Mouse (Mus musculus): ENCODE data around the gene Srrt. TPM values are rescaled to one million over a fixed set of nuclear protein-coding genes. Genes with fewer than 3 reads are reported as not detected.

Srrt gene
- polyA plus RNA-seq, 1 experiment from 2014 or later, result 68.0 TPM

GRCm38 (mm10) chr5:137313466-137314192, 6.2 kb upstream of the Srrt start:
- H3K4me1 ChIP-seq (replicated peaks), result peaks cover 54% of the 10 kb centered on the region
- peak overlapping the region; percentile 76 for H3K4me2 ChIP-seq
- H3K36me3 ChIP-seq (replicated peaks), result peaks cover 14% of the 10 kb centered on the region
- peak; percentile 25 for ATAC-seq (ENCODE audit: insufficient read depth)
- peak overlapping the region; percentile 54; the same call in 1 of the 2 replicates for H3K27ac ChIP-seq (replicated peaks)
- no peaks in the 10 kb centered on the region for H3K9me3 ChIP-seq (replicated peaks)
- H3K4me3 ChIP-seq (replicated peaks), result peak overlapping the region; percentile 56
- 6% methylated on average over 22 of the region's 22 CpGs for WGBS (ENCODE audit: insufficient replicate concordance)
- H3K27me3 ChIP-seq, result 0 out of 2 replicates have a peak, but pooled peaks cover 4% of the 10 kb centered on the region
- H3K9ac ChIP-seq, result peak overlapping the region; percentile 60

- WGBS (ENCODE audit: insufficient replicate concordance), result 85% methylated on average over 4 of the region's 4 CpGs
- Histone ChIP-seq H3K27ac (replicated peaks) (peak overlapping the region; percentile 92), H3K4me1 (replicated peaks) (peaks cover 56% of the 10 kb centered on the region), H3K4me2 (peak overlapping the region; percentile 73), H3K4me3 (replicated peaks) (peak overlapping the region; percentile 98), H3K36me3 (replicated peaks) (peaks cover 41% of the 10 kb centered on the region), H3K27me3 (no peaks in the 10 kb centered on the region), H3K9me3 (replicated peaks) (no peaks in the 10 kb centered on the region), H3K9ac (peak overlapping the region; percentile 98)
- no peak for ATAC-seq (ENCODE audit: insufficient read depth)
Measured at GRCm38 (mm10) chr5:137308356-137308755, 882 bp upstream of the Srrt start.

- Histone ChIP-seq H3K9me3 (replicated peaks) (no peaks in the 10 kb centered on the region), H3K27ac (replicated peaks) (peak overlapping the region; percentile 92), H3K4me3 (replicated peaks) (peak overlapping the region; percentile 98), H3K4me2 (peak overlapping the region; percentile 73), H3K9ac (peak overlapping the region; percentile 98), H3K4me1 (replicated peaks) (peaks cover 38% of the 10 kb centered on the region), H3K27me3 (no peaks in the 10 kb centered on the region), H3K36me3 (replicated peaks) (peaks cover 59% of the 10 kb centered on the region)
- 7% methylated on average over 12 of the region's 12 CpGs for WGBS (ENCODE audit: insufficient replicate concordance)
- ATAC-seq (ENCODE audit: insufficient read depth), result no peak
Measured at GRCm38 (mm10) chr5:137306439-137307005, 952 bp downstream of the Srrt start.

- Histone ChIP-seq H3K9me3 (replicated peaks) (no peaks in the 10 kb centered on the region), H3K36me3 (replicated peaks) (peaks cover 66% of the 10 kb centered on the region), H3K4me1 (replicated peaks) (peaks cover 37% of the 10 kb centered on the region), H3K27me3 (no peaks in the 10 kb centered on the region), H3K27ac (replicated peaks) (peak overlapping the region; percentile 39), H3K4me3 (replicated peaks) (peak overlapping the region; percentile 98), H3K9ac (peak overlapping the region; percentile 98), H3K4me2 (peak overlapping the region; percentile 73)
- ATAC-seq (ENCODE audit: insufficient read depth), result no peak
- WGBS (ENCODE audit: insufficient replicate concordance), result 30% methylated on average over 3 of the region's 3 CpGs
Measured at GRCm38 (mm10) chr5:137305822-137306221, 1.7 kb downstream of the Srrt start.

- Histone ChIP-seq H3K36me3 (replicated peaks) (peaks cover 70% of the 10 kb centered on the region), H3K27me3 (no peaks in the 10 kb centered on the region), H3K27ac (replicated peaks) (peak overlapping the region; percentile 39; the same call in 1 of the 2 replicates), H3K4me3 (replicated peaks) (peak overlapping the region; percentile 98), H3K4me2 (peak overlapping the region; percentile 73), H3K9me3 (replicated peaks) (no peaks in the 10 kb centered on the region), H3K9ac (no peak overlapping the region; the same call in 1 of the 2 replicates), H3K4me1 (replicated peaks) (peaks cover 37% of the 10 kb centered on the region)
- 77% methylated on average over 4 of the region's 4 CpGs for WGBS (ENCODE audit: insufficient replicate concordance)
- ATAC-seq (ENCODE audit: insufficient read depth), result no peak
Measured at GRCm38 (mm10) chr5:137304816-137305215, 2.7 kb downstream of the Srrt start.

- no peak for ATAC-seq (ENCODE audit: insufficient read depth)
- Histone ChIP-seq H3K36me3 (replicated peaks) (peaks cover 71% of the 10 kb centered on the region), H3K27me3 (no peaks in the 10 kb centered on the region), H3K4me2 (peak overlapping the region; percentile 73), H3K4me1 (replicated peaks) (peaks cover 37% of the 10 kb centered on the region), H3K9ac (peak overlapping the region; percentile 22; the same call in 1 of the 2 replicates), H3K4me3 (replicated peaks) (peak overlapping the region; percentile 98; the same call in 1 of the 2 replicates), H3K9me3 (replicated peaks) (no peaks in the 10 kb centered on the region), H3K27ac (replicated peaks) (no peak overlapping the region)
- WGBS (ENCODE audit: insufficient replicate concordance), result 56% methylated on average over 3 of the region's 3 CpGs
Measured at GRCm38 (mm10) chr5:137304165-137304564, 3.3 kb downstream of the Srrt start.

GRCm38 (mm10) chr5:137303609-137304008, 3.9 kb downstream of the Srrt start:
- 20% methylated on average over 4 of the region's 4 CpGs for WGBS (ENCODE audit: insufficient replicate concordance)
- Histone ChIP-seq H3K4me3 (replicated peaks) (no peak overlapping the region), H3K27ac (replicated peaks) (no peak overlapping the region), H3K9me3 (replicated peaks) (no peaks in the 10 kb centered on the region), H3K4me2 (peak overlapping the region; percentile 73), H3K36me3 (replicated peaks) (peaks cover 74% of the 10 kb centered on the region), H3K9ac (0 out of 2 replicates have a peak overlapping the region, but pooled peaks have one; percentile 22), H3K27me3 (no peaks in the 10 kb centered on the region), H3K4me1 (replicated peaks) (peaks cover 37% of the 10 kb centered on the region)
- no peak for ATAC-seq (ENCODE audit: insufficient read depth)

- ATAC-seq (ENCODE audit: insufficient read depth), result no peak
- Histone ChIP-seq H3K9me3 (replicated peaks) (no peaks in the 10 kb centered on the region), H3K27me3 (no peaks in the 10 kb centered on the region), H3K4me2 (no peak overlapping the region), H3K27ac (replicated peaks) (no peak overlapping the region), H3K4me1 (replicated peaks) (peaks cover 30% of the 10 kb centered on the region), H3K36me3 (replicated peaks) (peaks cover 95% of the 10 kb centered on the region), H3K9ac (no peak overlapping the region), H3K4me3 (replicated peaks) (no peak overlapping the region)
- 87% methylated on average over 21 of the region's 21 CpGs for WGBS (ENCODE audit: insufficient replicate concordance)
Measured at GRCm38 (mm10) chr5:137301253-137301652, 6.2 kb downstream of the Srrt start.

GRCm38 (mm10) chr5:137299240-137299639, 8.2 kb downstream of the Srrt start:
- Histone ChIP-seq H3K9ac (no peak overlapping the region), H3K4me2 (no peak overlapping the region), H3K4me3 (replicated peaks) (no peak overlapping the region), H3K9me3 (replicated peaks) (no peaks in the 10 kb centered on the region), H3K27ac (replicated peaks) (no peak overlapping the region), H3K4me1 (replicated peaks) (peaks cover 28% of the 10 kb centered on the region), H3K36me3 (replicated peaks) (peaks cover 96% of the 10 kb centered on the region), H3K27me3 (no peaks in the 10 kb centered on the region)
- no peak for ATAC-seq (ENCODE audit: insufficient read depth)
- 91% methylated on average over 7 of the region's 7 CpGs for WGBS (ENCODE audit: insufficient replicate concordance)

- no peak for ATAC-seq (ENCODE audit: insufficient read depth)
- Histone ChIP-seq H3K4me2 (no peak overlapping the region), H3K27ac (replicated peaks) (no peak overlapping the region), H3K9ac (no peak overlapping the region), H3K36me3 (replicated peaks) (peaks cover 75% of the 10 kb centered on the region), H3K4me1 (replicated peaks) (peaks cover 39% of the 10 kb centered on the region), H3K27me3 (no peaks in the 10 kb centered on the region), H3K9me3 (replicated peaks) (no peaks in the 10 kb centered on the region), H3K4me3 (replicated peaks) (no peak overlapping the region)
- 89% methylated on average over 14 of the region's 14 CpGs for WGBS (ENCODE audit: insufficient replicate concordance)
Measured at GRCm38 (mm10) chr5:137297126-137297525, 10.3 kb downstream of the Srrt start.

- Histone ChIP-seq H3K4me2 (peak overlapping the region; percentile 100), H3K9ac (peak overlapping the region; percentile 89; the same call in 1 of the 2 replicates), H3K4me3 (replicated peaks) (peak overlapping the region; percentile 83; the same call in 1 of the 2 replicates), H3K27me3 (peaks cover 7% of the 10 kb centered on the region; the same call in 1 of the 2 replicates), H3K36me3 (replicated peaks) (peaks cover 67% of the 10 kb centered on the region), H3K9me3 (replicated peaks) (no peaks in the 10 kb centered on the region), H3K27ac (replicated peaks) (no peak overlapping the region), H3K4me1 (replicated peaks) (peaks cover 53% of the 10 kb centered on the region)
- ATAC-seq (ENCODE audit: insufficient read depth), result no peak
- 85% methylated on average over 15 of the region's 15 CpGs for WGBS (ENCODE audit: insufficient replicate concordance)
Measured at GRCm38 (mm10) chr5:137295712-137296111, 11.8 kb downstream of the Srrt start.
